Mouse (Mus musculus): ENCODE measurements around the gene Snrnp25. TPM values are rescaled to one million over a fixed set of nuclear protein-coding genes. Genes with fewer than 3 reads are reported as not detected.
A peak's percentile ranks its signal among the peaks of the same experiment; 100 is the strongest.

The Snrnp25 gene
- 45.6 and 54.3 TPM in 2 replicates for polyA plus RNA-seq (2015; fragmentation: Nextera tagmentation; extraction: Ambion mirVana)

GRCm38 (mm10) chr11:32205058-32205873 lies at the start of gene Snrnp25:
TSS of gene Snrnp25 (plus strand) at chr11:32205415.
- peak within 1 kb of the TSS; percentile 77 for H3K9ac ChIP-seq (replicated peaks)
- H3K4me2 ChIP-seq, result peak within 1 kb of the TSS; percentile 91
- H3K4me3 ChIP-seq (replicated peaks), result peak within 1 kb of the TSS; percentile 72
- under 1% methylated on average over 52 of the region's 52 CpGs for WGBS
- peaks cover 22% of the 10 kb centered on the region for H3K36me3 ChIP-seq
- H3K27me3 ChIP-seq (replicated peaks), result 0 out of 2 replicates have a peak, but pooled peaks cover 2% of the 10 kb centered on the region
- peaks cover 12% of the 10 kb centered on the region for H3K4me1 ChIP-seq
- no peaks in the 10 kb centered on the region for H3K9me3 ChIP-seq (replicated peaks)
- 0 out of 2 replicates have a peak within 1 kb of the TSS, but pooled peaks have one; percentile 60 for H3K27ac ChIP-seq (replicated peaks)
- ATAC-seq (ENCODE audit: low FRiP score), result peak; percentile 100

DNA sequence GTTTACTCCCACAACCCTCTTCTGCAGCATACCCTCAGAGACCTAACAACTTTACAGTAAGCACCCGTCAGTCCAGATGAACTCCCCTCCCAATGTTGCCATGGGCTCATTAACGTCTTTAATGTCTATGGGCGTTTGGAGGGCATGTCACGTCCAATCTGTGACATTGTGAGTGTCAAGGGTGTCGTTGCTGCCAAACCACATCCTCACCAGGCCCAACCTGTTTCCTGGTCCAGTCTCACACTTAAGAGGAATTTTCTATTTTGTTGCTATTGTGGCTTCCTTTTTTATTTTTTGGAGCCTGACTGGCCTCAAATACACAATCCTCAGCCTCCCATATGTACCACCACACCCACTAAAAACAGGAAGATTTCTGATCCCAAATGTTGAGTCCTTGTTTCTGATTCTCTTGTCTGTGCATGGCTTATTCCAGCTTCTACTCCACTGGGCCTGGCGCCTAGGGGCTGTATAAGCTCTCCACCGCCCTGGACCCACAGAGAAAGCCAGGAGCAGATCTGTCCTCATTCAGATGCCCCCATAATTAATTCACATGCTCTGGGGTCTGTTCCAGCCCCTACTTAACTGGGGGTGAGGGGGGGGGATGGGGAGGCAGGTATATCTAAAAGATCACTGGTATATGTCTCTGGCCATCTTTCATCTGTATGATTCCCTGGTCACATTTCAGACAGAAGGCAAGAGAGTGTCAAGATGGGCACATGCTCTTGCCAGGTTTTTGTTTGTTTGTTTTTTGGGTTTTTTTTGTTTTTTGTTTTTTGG lies 48.2 kb upstream of the Snrnp25 start:
- Histone ChIP-seq H3K27me3 (replicated peaks) (no peaks in the 10 kb centered on the region), H3K36me3 (no peaks in the 10 kb centered on the region), H3K4me1 (peaks cover 33% of the 10 kb centered on the region), H3K4me3 (replicated peaks) (no peak overlapping the region), H3K27ac (replicated peaks) (peak overlapping the region; percentile 79), H3K9ac (replicated peaks) (no peak overlapping the region), H3K9me3 (replicated peaks) (no peaks in the 10 kb centered on the region), H3K4me2 (no peak overlapping the region)
- ATAC-seq (ENCODE audit: low FRiP score), result no peak
- 50% methylated on average over 7 of the region's 7 CpGs for WGBS

- H3K4me3 ChIP-seq (replicated peaks), result no peak overlapping the region
- no peak overlapping the region for H3K9ac ChIP-seq (replicated peaks)
- peak overlapping the region; percentile 38 for H3K4me2 ChIP-seq
- H3K27ac ChIP-seq (replicated peaks), result peak overlapping the region; percentile 79
- no peaks in the 10 kb centered on the region for H3K27me3 ChIP-seq (replicated peaks)
- peaks cover 40% of the 10 kb centered on the region for H3K4me1 ChIP-seq
- H3K9me3 ChIP-seq (replicated peaks), result no peaks in the 10 kb centered on the region
- 21% methylated on average over 18 of the region's 18 CpGs for WGBS
- peak; percentile 14; the same call in 1 of the 2 replicates for ATAC-seq (ENCODE audit: low FRiP score)
- H3K36me3 ChIP-seq, result no peaks in the 10 kb centered on the region
Measured at GRCm38 (mm10) chr11:32157791-32158594, 47.2 kb upstream of the Snrnp25 start.

DNA sequence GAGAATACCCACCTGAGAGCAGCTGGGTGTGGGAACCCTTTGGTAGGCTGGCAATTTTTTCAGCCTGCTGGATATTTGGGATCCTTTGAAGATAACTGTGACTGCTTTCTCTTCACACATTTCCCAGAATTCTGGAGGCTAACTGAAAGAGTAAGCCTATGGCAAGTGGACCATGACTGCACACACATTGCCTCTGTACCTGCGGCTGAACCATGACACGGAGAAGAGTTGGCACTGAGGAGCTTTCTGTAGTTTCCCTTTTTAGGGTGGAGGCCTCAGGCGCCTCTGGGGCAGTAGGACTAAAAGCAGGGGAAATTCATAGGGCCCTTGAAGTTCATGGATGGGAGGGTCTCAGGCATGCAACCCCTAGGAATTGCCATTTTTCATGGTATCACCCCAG lies 46.0 kb upstream of the Snrnp25 start:
- no peak for ATAC-seq (ENCODE audit: low FRiP score)
- H3K27ac ChIP-seq (replicated peaks), result no peak overlapping the region
- 89% methylated on average over 3 of the region's 3 CpGs for WGBS

GRCm38 (mm10) chr11:32160341-32160740 lies 44.9 kb upstream of the Snrnp25 start:
- WGBS, result 85% methylated on average over 7 of the region's 7 CpGs
- H3K9ac ChIP-seq (replicated peaks), result no peak overlapping the region
- no peaks in the 10 kb centered on the region for H3K27me3 ChIP-seq (replicated peaks)
- no peak overlapping the region for H3K4me3 ChIP-seq (replicated peaks)
- peaks cover 40% of the 10 kb centered on the region for H3K4me1 ChIP-seq
- H3K27ac ChIP-seq (replicated peaks), result peak overlapping the region; percentile 84
- no peak overlapping the region for H3K4me2 ChIP-seq
- H3K36me3 ChIP-seq, result no peaks in the 10 kb centered on the region
- no peak for ATAC-seq (ENCODE audit: low FRiP score)
- no peaks in the 10 kb centered on the region for H3K9me3 ChIP-seq (replicated peaks)

More for the DNA sequence above, 46.0 kb upstream of the Snrnp25 start:
- H3K4me1 ChIP-seq, result peaks cover 40% of the 10 kb centered on the region
- no peak overlapping the region for H3K9ac ChIP-seq (replicated peaks)
- no peak overlapping the region for H3K4me2 ChIP-seq
- no peaks in the 10 kb centered on the region for H3K36me3 ChIP-seq
- H3K9me3 ChIP-seq (replicated peaks), result no peaks in the 10 kb centered on the region
- H3K27me3 ChIP-seq (replicated peaks), result no peaks in the 10 kb centered on the region
- H3K4me3 ChIP-seq (replicated peaks), result no peak overlapping the region

- peak overlapping the region; percentile 32 for H3K4me3 ChIP-seq (replicated peaks)
- 5% methylated on average over 9 of the region's 9 CpGs for WGBS
- ATAC-seq (ENCODE audit: low FRiP score), result peak; percentile 81
Measured at GRCm38 (mm10) chr11:32161500-32161899, 43.7 kb upstream of the Snrnp25 start.

DNA sequence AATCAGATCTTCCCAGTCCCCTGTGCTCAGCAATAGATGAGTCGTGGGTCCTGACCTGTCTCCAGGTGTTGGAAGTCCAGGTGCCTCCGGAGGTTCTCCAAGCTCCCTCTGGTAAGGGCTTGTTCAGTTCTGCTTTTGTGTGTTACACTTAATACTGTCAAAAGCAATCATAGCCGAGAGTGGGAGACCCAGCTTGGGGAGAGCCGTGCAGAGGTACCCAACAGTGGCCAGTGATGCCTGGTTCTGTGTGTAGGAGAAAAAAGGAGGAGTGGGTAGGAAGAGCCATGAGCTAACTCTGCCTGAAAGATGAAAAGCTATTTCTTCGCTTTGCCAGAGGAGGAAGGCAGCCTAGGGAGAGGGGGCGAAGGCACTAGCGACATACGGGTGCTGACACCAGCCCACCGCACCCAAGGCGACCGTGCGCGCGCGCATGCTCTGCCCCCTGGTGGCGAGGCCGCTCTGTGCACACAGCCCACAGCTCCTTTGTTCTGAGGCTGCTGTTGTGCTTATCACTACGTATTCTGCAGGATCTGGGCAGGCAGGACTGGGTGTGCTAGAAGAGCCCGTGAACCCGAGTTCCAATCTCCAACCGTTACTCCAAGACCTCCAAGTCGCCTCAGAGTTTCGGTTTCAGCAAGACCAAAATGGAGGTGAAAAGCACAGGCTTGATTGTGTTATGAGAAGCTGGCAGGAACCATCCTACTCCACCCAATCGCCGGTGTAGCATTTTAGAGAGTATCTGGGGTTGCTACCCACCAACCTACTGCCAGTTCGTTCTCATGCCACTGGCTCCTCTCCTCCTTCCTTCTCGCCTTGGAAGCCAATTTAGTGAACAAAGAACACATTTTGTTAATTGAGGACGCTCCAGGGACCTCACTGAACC lies 43.1 kb upstream of the Snrnp25 start:
- peaks cover 37% of the 10 kb centered on the region for H3K4me1 ChIP-seq
- WGBS, result 10% methylated on average over 28 of the region's 28 CpGs
- H3K9me3 ChIP-seq (replicated peaks), result no peaks in the 10 kb centered on the region
- peak; percentile 95 for ATAC-seq (ENCODE audit: low FRiP score)
- H3K27ac ChIP-seq (replicated peaks), result peak overlapping the region; percentile 84
- peak overlapping the region; percentile 55 for H3K9ac ChIP-seq (replicated peaks)
- H3K36me3 ChIP-seq, result no peaks in the 10 kb centered on the region
- peak overlapping the region; percentile 32 for H3K4me3 ChIP-seq (replicated peaks)
- no peaks in the 10 kb centered on the region for H3K27me3 ChIP-seq (replicated peaks)
- peak overlapping the region; percentile 66 for H3K4me2 ChIP-seq

More at GRCm38 (mm10) chr11:32161500-32161899, 43.7 kb upstream of the Snrnp25 start:
- H3K27ac ChIP-seq (replicated peaks), result peak overlapping the region; percentile 84
- peak overlapping the region; percentile 66 for H3K4me2 ChIP-seq
- peaks cover 40% of the 10 kb centered on the region for H3K4me1 ChIP-seq
- H3K9me3 ChIP-seq (replicated peaks), result no peaks in the 10 kb centered on the region
- H3K36me3 ChIP-seq, result no peaks in the 10 kb centered on the region
- no peaks in the 10 kb centered on the region for H3K27me3 ChIP-seq (replicated peaks)
- peak overlapping the region; percentile 55 for H3K9ac ChIP-seq (replicated peaks)

DNA sequence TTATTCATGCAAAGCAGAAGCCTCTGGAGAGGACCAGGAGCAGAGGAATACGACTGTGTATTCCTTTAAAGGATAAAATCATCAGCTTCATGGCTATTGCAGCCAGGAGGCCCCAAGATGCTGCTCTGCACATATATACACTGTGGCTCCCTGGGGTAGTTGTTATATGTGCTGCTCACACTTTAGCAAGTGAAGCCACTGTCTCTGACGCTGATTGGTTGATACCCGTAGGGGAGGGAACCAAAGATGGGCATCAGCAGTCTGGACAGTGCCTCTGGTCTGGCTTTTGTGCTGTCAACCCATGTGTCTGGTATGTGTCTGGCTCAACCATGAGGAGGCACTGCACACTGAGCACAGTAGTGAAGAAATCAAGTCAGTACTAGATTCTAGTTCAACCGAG lies 38.5 kb upstream of the Snrnp25 start:
- no peaks in the 10 kb centered on the region for H3K27me3 ChIP-seq (replicated peaks)
- H3K27ac ChIP-seq (replicated peaks), result no peak overlapping the region
- no peak overlapping the region for H3K4me3 ChIP-seq (replicated peaks)
- no peak overlapping the region for H3K9ac ChIP-seq (replicated peaks)
- H3K4me1 ChIP-seq, result peaks cover 11% of the 10 kb centered on the region
- WGBS, result 61% methylated on average over 4 of the region's 4 CpGs
- H3K9me3 ChIP-seq (replicated peaks), result no peaks in the 10 kb centered on the region
- H3K36me3 ChIP-seq, result no peaks in the 10 kb centered on the region
- no peak overlapping the region for H3K4me2 ChIP-seq
- ATAC-seq (ENCODE audit: low FRiP score), result no peak

DNA sequence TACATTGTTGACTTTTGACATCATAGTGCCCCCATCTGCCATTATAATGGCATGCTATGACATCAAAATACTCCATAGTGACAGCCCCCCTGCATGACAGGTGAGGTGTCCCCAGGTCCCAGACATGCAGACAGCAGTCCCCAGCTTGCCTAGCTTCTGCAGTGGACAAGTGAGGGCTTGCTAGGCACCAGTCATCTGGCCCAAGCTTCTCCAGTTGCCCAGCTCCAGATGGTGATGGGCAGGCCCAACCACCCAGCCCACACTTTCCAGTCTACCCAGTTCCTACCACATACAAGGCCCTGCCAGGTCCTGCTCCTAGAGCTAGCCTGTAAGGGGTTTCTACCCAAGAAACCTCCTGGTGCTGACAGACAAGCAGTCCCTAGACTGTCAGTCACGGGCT lies 26.7 kb upstream of the Snrnp25 start:
- Histone ChIP-seq H3K36me3 (no peaks in the 10 kb centered on the region), H3K4me1 (0 out of 2 replicates have a peak, but pooled peaks cover 2% of the 10 kb centered on the region), H3K27me3 (replicated peaks) (no peaks in the 10 kb centered on the region), H3K9ac (replicated peaks) (no peak overlapping the region), H3K4me3 (replicated peaks) (no peak overlapping the region), H3K9me3 (replicated peaks) (no peaks in the 10 kb centered on the region), H3K4me2 (no peak overlapping the region), H3K27ac (replicated peaks) (no peak overlapping the region)
- no peak for ATAC-seq (ENCODE audit: low FRiP score)
- 88% methylated on average over 1 of the region's 1 CpGs for WGBS

- Histone ChIP-seq H3K36me3 (no peaks in the 10 kb centered on the region), H3K4me1 (0 out of 2 replicates have a peak, but pooled peaks cover 2% of the 10 kb centered on the region), H3K27ac (replicated peaks) (no peak overlapping the region), H3K4me2 (no peak overlapping the region), H3K9ac (replicated peaks) (no peak overlapping the region), H3K27me3 (replicated peaks) (no peaks in the 10 kb centered on the region), H3K9me3 (replicated peaks) (no peaks in the 10 kb centered on the region), H3K4me3 (replicated peaks) (no peak overlapping the region)
- 86% methylated on average over 4 of the region's 4 CpGs for WGBS
- ATAC-seq (ENCODE audit: low FRiP score), result no peak
Measured at GRCm38 (mm10) chr11:32181246-32181645, 24.0 kb upstream of the Snrnp25 start.

Measured in neural tube, embryonic 15.5 days (tissue).